Mouse (Mus musculus): Measurements from ENCODE around the gene Sf3b4. TPM values are rescaled to one million over a fixed set of nuclear protein-coding genes. Genes with fewer than 3 reads are reported as not detected.

Gene Sf3b4
- polyA plus RNA-seq, 1 experiment: 77.5 TPM

- Histone ChIP-seq H3K79me2 (ENCODE audit: control insufficient read depth, insufficient read depth) (no peaks in the 10 kb centered on the region), H3K27me3 (ENCODE audit: control insufficient read depth, insufficient read depth, insufficient read length) (no peaks in the 10 kb centered on the region), H3K4me3 (peak within 1 kb of the TSS; percentile 31), H3K4me2 (ENCODE audit: low read depth) (peak within 1 kb of the TSS; percentile 97), H3K36me3 (ENCODE audit: control insufficient read depth, insufficient read depth) (no peaks in the 10 kb centered on the region), H3ac (ENCODE audit: control insufficient read depth, insufficient read length) (peak within 1 kb of the TSS; percentile 11)
- TF ChIP-seq E2F4 (IDR thresholded peaks at IDR 0.05; ENCODE audit: insufficient read depth): no peak
- TF ChIP-seq MYOG (IDR thresholded peaks at IDR 0.05; ENCODE audit: control insufficient read depth in 1 of 3, insufficient read depth in 1 of 3, insufficient read length in 2 of 3, low read depth in 2 of 3): no peak
- TF ChIP-seq REST (IDR thresholded peaks at IDR 0.05; ENCODE audit: insufficient read depth, insufficient read length): no peak
- peak; percentile 20 for TF ChIP-seq POLR2A (IDR thresholded peaks at IDR 0.05; ENCODE audit: insufficient read length, low read depth)
Measured at GRCm38 (mm10) chr3:96161869-96162840, 10.0 kb upstream of the Sf3b4 start, which contains the start of gene Mtmr11. Gene Mtmr11, plus strand, starts transcription at chr3:96162004.

DNA sequence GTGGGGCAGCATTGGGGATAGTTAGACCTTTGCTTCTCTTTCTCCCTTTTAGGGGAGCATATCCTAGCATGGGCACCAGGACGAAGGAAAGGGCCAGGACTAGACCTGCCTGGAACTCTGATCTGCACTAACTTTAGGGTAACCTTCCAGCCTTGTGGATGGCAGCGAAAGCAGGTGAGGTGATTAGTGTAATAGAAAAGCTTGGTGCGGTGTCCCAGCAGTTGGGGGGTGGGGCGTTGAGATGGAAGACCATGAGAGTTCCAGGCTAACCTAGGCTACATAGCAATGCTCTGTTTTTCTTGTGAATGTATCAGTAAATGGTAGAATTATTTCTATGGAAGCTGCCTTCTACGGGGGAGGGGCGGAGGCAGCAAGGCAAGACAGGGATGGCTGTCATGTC, 9.1 kb upstream of the Sf3b4 start:
- Histone ChIP-seq H3K4me3 (no peak overlapping the region), H3K79me2 (ENCODE audit: control insufficient read depth, insufficient read depth) (no peaks in the 10 kb centered on the region), H3K27me3 (ENCODE audit: control insufficient read depth, insufficient read depth, insufficient read length) (no peaks in the 10 kb centered on the region), H3K4me2 (ENCODE audit: low read depth) (peak overlapping the region; percentile 14), H3ac (ENCODE audit: control insufficient read depth, insufficient read length) (no peak overlapping the region), H3K36me3 (ENCODE audit: control insufficient read depth, insufficient read depth) (no peaks in the 10 kb centered on the region)
- TF ChIP-seq REST (IDR thresholded peaks at IDR 0.05; ENCODE audit: insufficient read depth, insufficient read length): no peak
- TF ChIP-seq E2F4 (IDR thresholded peaks at IDR 0.05; ENCODE audit: insufficient read depth): no peak

DNA sequence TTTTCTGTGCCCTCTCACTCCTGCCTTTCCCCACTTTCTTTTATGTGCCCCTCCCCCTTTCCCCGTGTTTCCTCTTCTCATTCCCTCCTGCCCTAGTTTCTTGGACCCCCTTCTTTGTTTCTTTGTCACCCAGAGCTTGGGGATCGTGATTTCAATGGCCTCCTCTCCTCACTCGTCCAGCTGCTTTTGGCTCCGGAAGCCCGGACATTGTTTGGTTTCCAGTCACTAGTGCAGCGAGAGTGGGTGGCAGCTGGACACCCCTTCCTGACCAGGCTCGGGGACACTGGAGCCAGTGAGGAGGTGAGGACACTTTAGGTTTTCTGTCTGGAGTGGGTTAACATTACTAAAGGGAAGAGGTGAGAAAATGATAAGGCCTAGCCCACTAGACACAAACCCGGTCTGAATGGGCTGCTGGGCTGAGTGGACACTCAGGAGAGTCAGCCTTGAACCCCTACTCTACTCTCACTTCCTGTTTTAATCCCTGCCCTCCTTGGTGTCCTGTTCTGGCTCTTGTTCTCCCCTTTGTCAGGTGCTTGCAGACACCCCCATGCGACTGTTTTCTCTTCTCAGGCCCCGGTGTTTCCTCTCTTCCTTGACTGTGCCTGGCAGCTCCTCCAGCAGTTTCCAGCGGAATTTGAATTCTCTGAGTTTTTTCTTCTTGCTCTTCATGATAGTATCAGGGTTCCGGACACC, 3.5 kb upstream of the Sf3b4 start:
- Histone ChIP-seq H3K4me3 (no peak overlapping the region), H3ac (ENCODE audit: control insufficient read depth, insufficient read length) (no peak overlapping the region), H3K79me2 (ENCODE audit: control insufficient read depth, insufficient read depth) (peaks cover 19% of the 10 kb centered on the region), H3K27me3 (ENCODE audit: control insufficient read depth, insufficient read depth, insufficient read length) (no peaks in the 10 kb centered on the region), H3K4me2 (ENCODE audit: low read depth) (no peak overlapping the region), H3K36me3 (ENCODE audit: control insufficient read depth, insufficient read depth) (no peaks in the 10 kb centered on the region)
- TF ChIP-seq MAX (IDR thresholded peaks at IDR 0.05; ENCODE audit: low read depth): no peak

DNA sequence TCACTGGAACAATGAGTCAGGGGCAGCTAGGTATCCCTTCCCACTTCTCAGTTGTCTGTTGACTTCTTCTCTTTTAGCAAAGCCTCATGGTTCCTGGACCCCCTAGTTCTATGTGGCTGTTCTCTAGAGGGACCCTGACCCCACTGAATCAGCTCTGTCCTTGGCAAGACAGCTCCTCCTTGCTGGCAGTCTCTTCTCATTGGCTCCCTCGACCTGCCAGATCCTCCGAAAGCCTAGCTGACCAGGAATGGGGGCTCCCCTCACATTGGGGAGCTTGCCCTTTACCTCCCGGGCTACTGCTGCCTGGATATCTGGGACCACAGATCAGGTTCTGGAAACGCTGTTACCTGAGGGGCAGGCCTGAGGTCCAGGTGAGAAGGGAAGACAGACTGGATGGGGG, 1.9 kb upstream of the Sf3b4 start:
- H3K27me3 ChIP-seq (ENCODE audit: control insufficient read depth, insufficient read depth, insufficient read length): no peaks in the 10 kb centered on the region
- TF ChIP-seq POLR2AphosphoS2 (IDR thresholded peaks at IDR 0.05; ENCODE audit: insufficient read length, low read depth): no peak
- TF ChIP-seq MYOG (IDR thresholded peaks at IDR 0.05; ENCODE audit: control insufficient read depth in 1 of 3, insufficient read depth in 1 of 3, insufficient read length in 2 of 3, low read depth in 2 of 3): no peak
- TF ChIP-seq MAX (IDR thresholded peaks at IDR 0.05; ENCODE audit: low read depth): no peak
- TF ChIP-seq CEBPB (IDR thresholded peaks at IDR 0.05; ENCODE audit: insufficient read depth, poor library complexity, severe bottlenecking): no peak
- no peak for TF ChIP-seq TCF12 (IDR thresholded peaks at IDR 0.05; ENCODE audit: insufficient read depth, poor library complexity, severe bottlenecking)
- no peak for TF ChIP-seq REST (IDR thresholded peaks at IDR 0.05; ENCODE audit: insufficient read depth, insufficient read length)
- TF ChIP-seq POLR2A (IDR thresholded peaks at IDR 0.05; ENCODE audit: insufficient read length, low read depth): no peak
- TF ChIP-seq SRF (IDR thresholded peaks at IDR 0.05; ENCODE audit: control insufficient read depth, insufficient read length, low read depth): no peak
- TF ChIP-seq TCF3 (IDR thresholded peaks at IDR 0.05; ENCODE audit: insufficient read length, low read depth): no peak
- no peak for TF ChIP-seq USF1 (IDR thresholded peaks at IDR 0.05; ENCODE audit: low read depth)
- TF ChIP-seq MYOD1 (IDR thresholded peaks at IDR 0.05; ENCODE audit: control insufficient read depth in 1 of 3, insufficient read length in 2 of 3, low read depth in 2 of 3): no peak
- TF ChIP-seq E2F4 (IDR thresholded peaks at IDR 0.05; ENCODE audit: insufficient read depth): no peak
- H3K36me3 ChIP-seq (ENCODE audit: control insufficient read depth, insufficient read depth): peaks cover 9% of the 10 kb centered on the region
- H3ac ChIP-seq (ENCODE audit: control insufficient read depth, insufficient read length): no peak overlapping the region
- no peak overlapping the region for H3K4me3 ChIP-seq
- H3K79me2 ChIP-seq (ENCODE audit: control insufficient read depth, insufficient read depth): peaks cover 35% of the 10 kb centered on the region
- H3K4me2 ChIP-seq (ENCODE audit: low read depth): no peak overlapping the region

- TF ChIP-seq SRF (IDR thresholded peaks at IDR 0.05; ENCODE audit: control insufficient read depth, insufficient read length, low read depth): no peak
- TF ChIP-seq MYOD1 (IDR thresholded peaks at IDR 0.05; ENCODE audit: control insufficient read depth in 1 of 3, insufficient read length in 2 of 3, low read depth in 2 of 3): no peak
- TF ChIP-seq CEBPB (IDR thresholded peaks at IDR 0.05; ENCODE audit: insufficient read depth, poor library complexity, severe bottlenecking): no peak
- TF ChIP-seq E2F4 (IDR thresholded peaks at IDR 0.05; ENCODE audit: insufficient read depth): no peak
- no peak for TF ChIP-seq TCF3 (IDR thresholded peaks at IDR 0.05; ENCODE audit: insufficient read length, low read depth)
- no peak for TF ChIP-seq TCF12 (IDR thresholded peaks at IDR 0.05; ENCODE audit: insufficient read depth, poor library complexity, severe bottlenecking)
- TF ChIP-seq MAX (IDR thresholded peaks at IDR 0.05; ENCODE audit: low read depth): no peak
- TF ChIP-seq MYOG (IDR thresholded peaks at IDR 0.05; ENCODE audit: control insufficient read depth in 1 of 3, insufficient read depth in 1 of 3, insufficient read length in 2 of 3, low read depth in 2 of 3): no peak
- no peak for TF ChIP-seq POLR2AphosphoS2 (IDR thresholded peaks at IDR 0.05; ENCODE audit: insufficient read length, low read depth)
- TF ChIP-seq USF1 (IDR thresholded peaks at IDR 0.05; ENCODE audit: low read depth): no peak
- no peak for TF ChIP-seq REST (IDR thresholded peaks at IDR 0.05; ENCODE audit: insufficient read depth, insufficient read length)
- no peak for TF ChIP-seq POLR2A (IDR thresholded peaks at IDR 0.05; ENCODE audit: insufficient read length, low read depth)
- H3K36me3 ChIP-seq (ENCODE audit: control insufficient read depth, insufficient read depth): peaks cover 15% of the 10 kb centered on the region
Measured at GRCm38 (mm10) chr3:96170976-96171545, 1.1 kb upstream of the Sf3b4 start.

More at GRCm38 (mm10) chr3:96170976-96171545, 1.1 kb upstream of the Sf3b4 start:
- Histone ChIP-seq H3ac (ENCODE audit: control insufficient read depth, insufficient read length) (no peak overlapping the region), H3K4me2 (ENCODE audit: low read depth) (peak overlapping the region; percentile 73), H3K79me2 (ENCODE audit: control insufficient read depth, insufficient read depth) (peaks cover 37% of the 10 kb centered on the region), H3K27me3 (ENCODE audit: control insufficient read depth, insufficient read depth, insufficient read length) (no peaks in the 10 kb centered on the region), H3K4me3 (peak overlapping the region; percentile 94)

Measured in myocyte (in vitro differentiated cells).